Mouse (Mus musculus) testis, postnatal 14 days (tissue): ENCODE data around the gene 2510039O18Rik.

ENCODE experiments used
- DNase-seq: peaks from one replicate; pipeline ENCODE4 v3.0.0; 2021; ENCODE audit warnings: low spot score

Gene 2510039O18Rik

GRCm38 (mm10) chr4:147993571-147994095 lies 52.9 kb downstream of the 2510039O18Rik start:
- DNase-seq, result no peak

GRCm38 (mm10) chr4:147995311-147995710 lies 54.6 kb downstream of the 2510039O18Rik start:
- DNase-seq, result no peak
